Mouse (Mus musculus): ENCODE data around the gene Cdk5r1. TPM values are rescaled to one million over a fixed set of nuclear protein-coding genes. Genes with fewer than 3 reads are reported as not detected.

The Cdk5r1 gene
- total and polyA plus RNA-seq, 3 experiments: 0.65 to 1.5 TPM; not detected in 1

DNA sequence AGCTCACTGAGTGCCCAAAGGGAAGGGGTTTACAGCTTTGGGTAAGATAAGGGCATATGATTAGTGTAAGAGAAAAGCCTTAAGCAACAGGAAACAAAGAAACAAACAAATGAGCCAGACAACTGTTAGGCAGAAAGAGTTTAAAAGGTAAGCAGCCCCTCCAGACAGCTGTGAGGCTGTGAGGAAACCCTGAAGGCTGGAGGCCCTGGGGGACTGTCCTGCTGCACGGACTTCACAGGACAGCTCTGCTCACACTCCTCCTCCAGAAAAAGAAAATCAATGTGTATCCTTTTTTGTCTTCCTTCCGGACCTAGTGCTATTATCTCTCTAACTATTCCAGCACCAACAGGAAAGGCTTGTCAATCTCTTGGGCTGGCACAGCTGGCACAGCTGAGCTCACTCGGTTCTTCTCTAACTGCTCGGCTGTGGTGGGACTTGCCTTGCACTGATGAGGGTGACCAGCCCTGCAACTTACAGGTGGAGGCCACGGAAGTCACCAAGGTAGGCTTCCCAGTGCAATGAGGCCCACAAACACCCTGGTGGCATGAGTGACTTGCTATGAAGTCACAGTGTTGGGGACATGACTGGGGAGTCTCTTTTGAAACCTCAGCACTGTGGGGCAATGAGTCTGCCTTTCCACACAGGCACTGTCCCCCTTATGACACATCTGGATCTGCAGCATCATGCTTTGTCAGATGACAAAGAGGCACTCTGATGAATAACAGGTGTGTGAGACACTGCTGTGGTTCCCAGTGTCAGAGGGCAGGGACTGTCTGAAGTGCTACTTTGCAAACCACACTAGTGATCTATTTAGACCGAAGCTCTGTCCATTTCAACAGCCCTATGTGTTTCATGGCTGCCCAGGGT, 27.9 kb downstream of the Cdk5r1 start:
- TF ChIP-seq GATA1 (IDR thresholded peaks at IDR 0.05; ENCODE audit: borderline replicate concordance, low read length) (no peak), TAL1 (conservative IDR thresholded peaks at IDR 0.05; ENCODE audit: low read depth, low read length) (no peak)
- ATAC-seq (ENCODE audit: extremely low read depth, insufficient number of reproducible peaks, low FRiP score, poor library complexity, severe bottlenecking) (no peak), DNase-seq (ENCODE audit: low spot score) (no peak)
- Histone ChIP-seq H3K36me3 (replicated peaks) (no peaks in the 10 kb centered on the region), H3K9me3 (replicated peaks) (no peaks in the 10 kb centered on the region), H3K4me1 (ENCODE audit: insufficient read depth, low read depth, low read length) (no peaks in the 10 kb centered on the region), H3K27me3 (ENCODE audit: insufficient read depth, low read length) (peaks cover 3% of the 10 kb centered on the region; the same call in 1 of the 2 replicates), H3K4me3 (ENCODE audit: low read depth, low read length) (no peak overlapping the region)

DNA sequence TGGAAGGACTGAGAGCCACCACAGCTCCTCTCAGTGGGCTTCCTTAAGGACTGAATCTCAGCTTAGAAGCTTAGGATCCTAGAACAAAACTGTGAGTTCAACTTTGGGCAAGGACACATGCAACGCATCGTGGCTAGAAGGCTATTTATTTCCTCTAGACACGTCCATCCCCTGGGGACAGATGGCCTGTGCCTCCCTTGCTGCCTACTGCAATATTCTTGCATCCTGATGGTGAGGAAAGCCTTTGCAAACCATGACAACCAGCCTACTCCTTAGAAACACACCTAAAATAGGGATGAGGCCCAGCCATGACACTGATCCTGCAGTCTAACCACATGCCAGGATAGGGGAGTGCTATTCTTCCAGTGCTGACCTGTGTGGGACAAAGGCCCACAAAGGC, 28.8 kb downstream of the Cdk5r1 start:
- Histone ChIP-seq H3K9me3 (replicated peaks) (no peaks in the 10 kb centered on the region), H3K36me3 (replicated peaks) (no peaks in the 10 kb centered on the region), H3K4me3 (ENCODE audit: low read depth, low read length) (no peak overlapping the region), H3K4me1 (ENCODE audit: insufficient read depth, low read depth, low read length) (no peaks in the 10 kb centered on the region), H3K27me3 (ENCODE audit: insufficient read depth, low read length) (peaks cover 3% of the 10 kb centered on the region; the same call in 1 of the 2 replicates)
- no peak for ATAC-seq (ENCODE audit: extremely low read depth, insufficient number of reproducible peaks, low FRiP score, poor library complexity, severe bottlenecking)
- TF ChIP-seq GATA1 (IDR thresholded peaks at IDR 0.05; ENCODE audit: borderline replicate concordance, low read length) (no peak), POLR2AphosphoS5 (IDR thresholded peaks at IDR 0.05; ENCODE audit: insufficient replicate concordance, low read depth, low read length) (no peak), CTCF (IDR thresholded peaks at IDR 0.05; ENCODE audit: low read depth, low read length) (no peak), GATA2 (IDR thresholded peaks at IDR 0.05; ENCODE audit: borderline replicate concordance, low read depth, low read length) (no peak), TAL1 (conservative IDR thresholded peaks at IDR 0.05; ENCODE audit: low read depth, low read length) (no peak)
- no peak for DNase-seq (ENCODE audit: low spot score)

DNA sequence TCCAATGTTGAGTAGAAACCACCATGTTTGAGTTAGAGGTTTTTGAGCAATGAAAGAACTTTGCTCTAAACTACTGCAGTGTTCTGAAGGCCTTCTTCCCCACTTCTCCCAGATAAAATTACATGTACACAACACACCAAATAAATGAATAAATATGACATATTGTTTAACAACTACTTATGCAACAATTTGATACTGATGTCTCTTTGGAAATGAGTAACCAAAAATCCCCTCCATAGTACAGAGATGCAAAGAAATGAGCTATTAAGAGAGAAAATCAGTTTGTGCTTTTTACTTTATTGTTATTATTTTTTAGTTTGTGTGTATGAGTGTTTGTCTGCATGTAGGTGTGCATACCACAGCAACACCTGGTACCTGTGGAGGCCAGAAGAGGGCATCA, 29.7 kb downstream of the Cdk5r1 start:
- Histone ChIP-seq H3K4me3 (ENCODE audit: low read depth, low read length) (no peak overlapping the region), H3K36me3 (replicated peaks) (no peaks in the 10 kb centered on the region), H3K9me3 (replicated peaks) (no peaks in the 10 kb centered on the region), H3K4me1 (ENCODE audit: insufficient read depth, low read depth, low read length) (no peaks in the 10 kb centered on the region), H3K27me3 (ENCODE audit: insufficient read depth, low read length) (peaks cover 6% of the 10 kb centered on the region)
- ATAC-seq (ENCODE audit: extremely low read depth, insufficient number of reproducible peaks, low FRiP score, poor library complexity, severe bottlenecking) (no peak), DNase-seq (ENCODE audit: low spot score) (no peak)
- TF ChIP-seq GATA2 (IDR thresholded peaks at IDR 0.05; ENCODE audit: borderline replicate concordance, low read depth, low read length): no peak
- no peak for TF ChIP-seq GATA1 (IDR thresholded peaks at IDR 0.05; ENCODE audit: borderline replicate concordance, low read length)
- no peak for TF ChIP-seq TAL1 (conservative IDR thresholded peaks at IDR 0.05; ENCODE audit: low read depth, low read length)
- no peak for TF ChIP-seq POLR2AphosphoS5 (IDR thresholded peaks at IDR 0.05; ENCODE audit: insufficient replicate concordance, low read depth, low read length)
- TF ChIP-seq CTCF (IDR thresholded peaks at IDR 0.05; ENCODE audit: low read depth, low read length): no peak

DNA sequence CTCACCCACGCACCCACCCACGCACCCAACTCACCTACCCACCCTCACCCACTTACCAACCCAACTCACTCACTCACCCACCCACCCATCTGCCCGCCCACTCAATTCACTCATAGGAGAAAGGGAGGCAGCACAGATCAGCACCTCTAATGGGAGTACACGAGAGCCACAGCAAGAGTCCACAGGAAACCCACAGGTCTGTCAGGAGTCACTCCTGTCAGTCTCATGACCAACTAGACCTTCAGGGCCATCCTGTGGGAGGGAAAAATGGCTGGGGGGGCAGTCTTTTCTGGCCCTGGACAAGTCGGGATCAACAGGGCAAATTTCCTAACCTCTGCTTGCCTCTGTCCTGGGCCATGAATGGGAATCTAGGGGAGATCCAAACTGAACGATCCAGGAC, 31.0 kb downstream of the Cdk5r1 start:
- no peaks in the 10 kb centered on the region for H3K4me1 ChIP-seq (ENCODE audit: insufficient read depth, low read depth, low read length)
- DNase-seq (ENCODE audit: low spot score): no peak
- no peak for ATAC-seq (ENCODE audit: extremely low read depth, insufficient number of reproducible peaks, low FRiP score, poor library complexity, severe bottlenecking)

DNA sequence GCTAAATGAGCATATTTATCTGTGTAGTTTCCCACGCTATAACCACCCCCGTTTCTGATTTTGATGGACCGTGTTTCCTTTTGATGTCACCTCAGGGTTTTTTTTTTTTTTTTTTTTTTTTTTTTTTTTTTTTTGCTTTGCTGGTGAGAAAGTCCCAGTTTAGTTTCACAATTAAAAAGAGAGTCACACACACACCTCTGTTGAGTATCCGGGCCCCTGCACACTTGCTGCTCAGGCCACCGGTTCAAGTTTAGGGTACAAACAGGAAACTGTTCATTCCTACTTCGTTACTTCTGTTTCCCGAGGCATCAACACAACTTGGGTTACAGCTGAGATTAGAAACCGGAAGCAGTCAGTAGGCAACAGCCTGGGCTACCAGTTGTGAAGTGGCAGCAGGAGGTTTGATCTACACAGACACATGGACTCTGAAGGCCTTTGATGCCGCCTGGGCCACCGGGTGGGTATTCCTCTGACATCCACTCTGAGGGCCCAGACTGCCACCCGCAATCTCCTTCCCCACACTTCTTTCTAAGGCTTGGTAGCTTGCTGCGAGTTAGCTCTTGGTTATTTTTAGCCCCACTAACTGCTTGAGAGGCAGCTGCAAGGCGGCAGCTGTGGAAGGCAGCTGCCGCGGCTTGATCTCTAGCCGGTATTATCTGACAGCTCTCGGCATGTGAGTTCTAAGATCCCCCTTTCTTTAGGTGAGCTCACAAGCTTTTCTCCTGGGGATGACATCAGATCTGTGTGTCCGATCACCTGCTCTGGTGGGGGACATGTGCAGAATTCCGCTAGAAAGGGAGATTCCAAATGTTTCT, 31.7 kb downstream of the Cdk5r1 start:
- no peaks in the 10 kb centered on the region for H3K4me1 ChIP-seq (ENCODE audit: insufficient read depth, low read depth, low read length)

More for the DNA sequence above, 31.0 kb downstream of the Cdk5r1 start:
- Histone ChIP-seq H3K9me3 (replicated peaks) (no peaks in the 10 kb centered on the region), H3K4me3 (ENCODE audit: low read depth, low read length) (no peak overlapping the region), H3K27me3 (ENCODE audit: insufficient read depth, low read length) (peaks cover 8% of the 10 kb centered on the region), H3K36me3 (replicated peaks) (no peaks in the 10 kb centered on the region)
- TF ChIP-seq CTCF (IDR thresholded peaks at IDR 0.05; ENCODE audit: low read depth, low read length) (no peak), TAL1 (conservative IDR thresholded peaks at IDR 0.05; ENCODE audit: low read depth, low read length) (no peak), GATA1 (IDR thresholded peaks at IDR 0.05; ENCODE audit: borderline replicate concordance, low read length) (no peak), POLR2AphosphoS5 (IDR thresholded peaks at IDR 0.05; ENCODE audit: insufficient replicate concordance, low read depth, low read length) (no peak)

DNA sequence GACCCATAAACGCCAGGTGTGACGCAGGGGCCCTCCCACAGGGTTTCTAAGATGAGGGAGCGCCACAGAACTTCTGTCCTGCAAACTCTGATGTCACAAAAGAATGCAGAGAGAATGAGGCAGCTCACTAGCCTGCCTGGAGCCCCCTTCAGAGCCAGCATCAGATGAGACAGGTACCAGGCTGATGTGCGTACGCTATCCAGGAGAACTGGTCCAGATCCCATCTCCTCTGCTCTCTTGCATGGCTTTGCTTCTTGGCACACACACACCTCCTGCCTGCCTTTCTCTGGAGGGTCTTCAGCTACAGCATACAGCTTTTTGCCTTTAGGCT, 32.3 kb downstream of the Cdk5r1 start:
- Histone ChIP-seq H3K4me1 (ENCODE audit: insufficient read depth, low read depth, low read length) (no peaks in the 10 kb centered on the region), H3K27me3 (ENCODE audit: insufficient read depth, low read length) (peaks cover 5% of the 10 kb centered on the region), H3K36me3 (replicated peaks) (no peaks in the 10 kb centered on the region), H3K9me3 (replicated peaks) (no peaks in the 10 kb centered on the region), H3K4me3 (ENCODE audit: low read depth, low read length) (no peak overlapping the region)
- TF ChIP-seq CTCF (IDR thresholded peaks at IDR 0.05; ENCODE audit: low read depth, low read length): no peak
- TF ChIP-seq GATA2 (IDR thresholded peaks at IDR 0.05; ENCODE audit: borderline replicate concordance, low read depth, low read length): no peak
- TF ChIP-seq POLR2AphosphoS5 (IDR thresholded peaks at IDR 0.05; ENCODE audit: insufficient replicate concordance, low read depth, low read length): no peak
- no peak for TF ChIP-seq TAL1 (conservative IDR thresholded peaks at IDR 0.05; ENCODE audit: low read depth, low read length)
- no peak for TF ChIP-seq GATA1 (IDR thresholded peaks at IDR 0.05; ENCODE audit: borderline replicate concordance, low read length)
- no peak for DNase-seq (ENCODE audit: low spot score)
- no peak for ATAC-seq (ENCODE audit: extremely low read depth, insufficient number of reproducible peaks, low FRiP score, poor library complexity, severe bottlenecking)

More for the DNA sequence above, 31.7 kb downstream of the Cdk5r1 start:
- H3K9me3 ChIP-seq (replicated peaks): no peaks in the 10 kb centered on the region
- H3K4me3 ChIP-seq (ENCODE audit: low read depth, low read length): no peak overlapping the region
- ATAC-seq (ENCODE audit: extremely low read depth, insufficient number of reproducible peaks, low FRiP score, poor library complexity, severe bottlenecking) (no peak), DNase-seq (ENCODE audit: low spot score) (no peak)
- no peak for TF ChIP-seq CTCF (IDR thresholded peaks at IDR 0.05; ENCODE audit: low read depth, low read length)
- TF ChIP-seq POLR2AphosphoS5 (IDR thresholded peaks at IDR 0.05; ENCODE audit: insufficient replicate concordance, low read depth, low read length): no peak
- no peak for TF ChIP-seq TAL1 (conservative IDR thresholded peaks at IDR 0.05; ENCODE audit: low read depth, low read length)
- no peak for TF ChIP-seq GATA2 (IDR thresholded peaks at IDR 0.05; ENCODE audit: borderline replicate concordance, low read depth, low read length)
- TF ChIP-seq GATA1 (IDR thresholded peaks at IDR 0.05; ENCODE audit: borderline replicate concordance, low read length): no peak
- H3K36me3 ChIP-seq (replicated peaks): no peaks in the 10 kb centered on the region
- peaks cover 8% of the 10 kb centered on the region for H3K27me3 ChIP-seq (ENCODE audit: insufficient read depth, low read length)

Data from G1E (cell line).